Mouse (Mus musculus): Measurements from ENCODE around the gene Klra1.
"Not testable (repeated sequence)": the region's sequence is repeated elsewhere in the genome, so short reads cannot be mapped to it uniquely, and the experiment has no call there.

GRCm38 (mm10) chr6:130345381-130345780 is 41.3 kb downstream of the Klra1 start:
- not testable (repeated sequence) for TF ChIP-seq EP300 (IDR thresholded peaks at IDR 0.05; ENCODE audit: low read length); TBP (conservative IDR thresholded peaks at IDR 0.05; ENCODE audit: low read depth, low read length); MAZ (IDR thresholded peaks at IDR 0.05; ENCODE audit: low read depth, low read length); USF1 (IDR thresholded peaks at IDR 0.05; ENCODE audit: low read depth, low read length); CTCF (conservative IDR thresholded peaks at IDR 0.05 in 1 of 2, IDR thresholded peaks at IDR 0.05 in 1 of 2; ENCODE audit: low read depth in 2 of 2, low read length in 2 of 2); MXI1 (IDR thresholded peaks at IDR 0.05; ENCODE audit: low read depth, low read length); ZMIZ1 (IDR thresholded peaks at IDR 0.05; ENCODE audit: low read depth, low read length)

Data from CH12.LX (cell line).